Mouse (Mus musculus) MEL (cell line): ENCODE data around the gene Icam1.

Source experiments
- CTCF ChIP-seq, 3 experiments: IDR thresholded peaks in 2 of 3; conservative IDR thresholded peaks in 1 of 3; 2 replicates each; pipeline ENCODE4 v1.5.1; 2011 to 2012; ENCODE audit warnings: low read length in 3 of 3, low read depth in 2 of 3, mild to moderate bottlenecking in 2 of 3, improper control_type of control experiment in 1 of 3, inconsistent platforms in 1 of 3, mixed read lengths in 1 of 3, moderate library complexity in 1 of 3; ENCODE audit not compliant: control insufficient read depth in 1 of 3, insufficient read depth in 1 of 3, poor library complexity in 1 of 3, severe bottlenecking in 1 of 3
- GATA1 ChIP-seq: IDR thresholded peaks from 2 replicates; pipeline ENCODE4 v1.6.1; 2011; ENCODE audit warnings: low read depth, low read length, improper control_type of control experiment
- MAZ ChIP-seq: IDR thresholded peaks from 2 replicates; pipeline ENCODE4 v1.6.1; 2012; ENCODE audit warnings: low read depth, mild to moderate bottlenecking, inconsistent platforms, low read length, improper control_type of control experiment
- MXI1 ChIP-seq: IDR thresholded peaks from 2 replicates; pipeline ENCODE4 v1.6.1; 2011; ENCODE audit warnings: mild to moderate bottlenecking, low read depth, low read length, improper control_type of control experiment
- NELFE ChIP-seq: IDR thresholded peaks from 2 replicates; pipeline ENCODE4 v1.6.1; 2011; ENCODE audit warnings: low read depth, low read length, improper control_type of control experiment
- POLR2A ChIP-seq, 2 experiments: IDR thresholded peaks; 2 replicates each; pipeline ENCODE4 v1.6.1; 2011 to 2012; ENCODE audit warnings: low read length in 2 of 2, mild to moderate bottlenecking in 2 of 2, control low read depth in 1 of 2, improper control_type of control experiment in 1 of 2, low read depth in 1 of 2, moderate library complexity in 1 of 2; ENCODE audit not compliant: control insufficient read depth in 1 of 2, insufficient read depth in 1 of 2, poor library complexity in 1 of 2
- TCF12 ChIP-seq: IDR thresholded peaks from 2 replicates; pipeline ENCODE4 v1.6.1; 2014; ENCODE audit warnings: low read depth, mild to moderate bottlenecking, inconsistent platforms, low read length, improper control_type of control experiment, moderate library complexity
- USF1 ChIP-seq: IDR thresholded peaks from 2 replicates; pipeline ENCODE4 v1.6.1; 2014; ENCODE audit warnings: low read depth, mild to moderate bottlenecking, inconsistent platforms, low read length, improper control_type of control experiment, moderate library complexity
- USF2 ChIP-seq, 2 experiments: IDR thresholded peaks; 2 replicates each; pipeline ENCODE4 v1.6.1; 2011 to 2012; ENCODE audit warnings: improper control_type of control experiment in 2 of 2, low read length in 2 of 2, borderline replicate concordance in 1 of 2, inconsistent platforms in 1 of 2, low read depth in 1 of 2, mild to moderate bottlenecking in 1 of 2; ENCODE audit not compliant: insufficient read depth in 1 of 2
- ZC3H11A ChIP-seq: IDR thresholded peaks from 2 replicates; pipeline ENCODE4 v1.6.1; 2012; ENCODE audit warnings: low read depth, mild to moderate bottlenecking, inconsistent platforms, low read length, improper control_type of control experiment

DNA sequence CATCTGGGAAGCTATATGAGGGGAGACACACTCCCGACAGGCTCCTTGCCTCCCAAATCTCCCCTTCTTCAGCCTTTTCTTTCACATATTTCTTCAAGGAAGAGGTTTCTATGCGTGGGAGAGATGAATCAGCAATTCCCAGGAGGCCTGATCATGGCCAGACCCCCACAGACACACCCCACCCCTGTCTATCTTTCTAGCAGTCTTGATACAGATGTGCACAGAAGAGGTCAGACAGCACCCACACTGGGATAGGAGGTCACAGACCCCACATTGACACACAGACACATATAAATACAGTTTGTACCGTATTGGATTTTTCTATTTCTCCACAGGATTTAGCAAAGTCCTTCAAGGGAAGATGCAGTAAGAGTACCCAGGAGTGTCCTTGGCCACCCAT is 49.8 kb upstream of the Icam1 start:
- no peak for TF ChIP-seq TCF12
- no peak for TF ChIP-seq GATA1
- TF ChIP-seq USF1 = no peak
- TF ChIP-seq ZC3H11A = no peak
- TF ChIP-seq MXI1 = no peak
- no peak for TF ChIP-seq NELFE
- TF ChIP-seq USF2 (IDR thresholded peaks at IDR 0.05; ENCODE audit: borderline replicate concordance in 1 of 2, insufficient read depth in 1 of 2, low read depth in 1 of 2, low read length in 2 of 2) = no peak
- TF ChIP-seq CTCF (IDR thresholded peaks at IDR 0.05 in 2 of 3, conservative IDR thresholded peaks at IDR 0.05 in 1 of 3; ENCODE audit: control insufficient read depth in 1 of 3, insufficient read depth in 1 of 3, low read depth in 2 of 3, low read length in 3 of 3, poor library complexity in 1 of 3, severe bottlenecking in 1 of 3) = no peak
- no peak for TF ChIP-seq MAZ
- no peak for TF ChIP-seq POLR2A (IDR thresholded peaks at IDR 0.05; ENCODE audit: control insufficient read depth in 1 of 2, insufficient read depth in 1 of 2, low read depth in 1 of 2, low read length in 2 of 2, poor library complexity in 1 of 2)
